Mouse (Mus musculus) layer of hippocampus, postnatal 14 days (tissue): ENCODE measurements around the gene Tmem19. TPM values are rescaled to one million over a fixed set of nuclear protein-coding genes. Genes with fewer than 3 reads are reported as not detected.
A peak's percentile ranks its signal among the peaks of the same experiment; 100 is the strongest.

ENCODE experiments used
- DNase-seq, 2 experiments: peaks; one replicate each; pipeline ENCODE4 v3.0.0; 2021 to 2022; ENCODE audit warnings: low spot score in 2 of 2, mixed read lengths in 1 of 2
- long read RNA-seq, 2 experiments: library from polyadenylated mRNA; stranded (forward); transcript quantifications; one replicate each; pipeline ENCODE4 v2.0.0; 2021
- total RNA-seq, 2 experiments: library from RNA; stranded (reverse); gene quantifications; 2 replicates each; pipeline ENCODE4 v1.2.3; 2021

Gene Tmem19
- 10 to 100 TPM; 50.7 to 53.0 TPM for total RNA-seq
- long read RNA-seq, experiment 1, transcript Tmem19-203 (7 exons, 2,799 nt) = minor isoform, 5 of 44 reads
- long read RNA-seq, experiment 1, transcript Tmem19-204 (6 exons, 3,084 nt) = minor isoform, 8 of 44 reads
- long read RNA-seq, experiment 1, transcript Tmem19-201 (7 exons, 3,012 nt) = major isoform, 13 of 44 reads
- long read RNA-seq, experiment 1, partial matches to known transcripts = 3 of 44 reads
- long read RNA-seq, experiment 1, other reads (novel, unspliced or antisense) = 14 of 44 reads
- long read RNA-seq, experiment 2, transcript Tmem19-203 (7 exons, 2,799 nt) = minor isoform, 7 of 62 reads
- long read RNA-seq, experiment 2, transcript Tmem19-204 (6 exons, 3,084 nt) = major isoform, 15 of 62 reads
- long read RNA-seq, experiment 2, transcript Tmem19-201 (7 exons, 3,012 nt) = minor isoform, 12 of 62 reads
- long read RNA-seq, experiment 2, partial matches to known transcripts = 3 of 62 reads
- long read RNA-seq, experiment 2, other reads (novel, unspliced or antisense) = 25 of 62 reads

- peak; percentile 94 to 96 for DNase-seq
These were observed at the start of gene Tmem19 for GRCm38 (mm10) chr10:115361840-115362622. TSS of gene Tmem19 (minus strand) at chr10:115362501.

- peak; percentile 35 to 46 for DNase-seq
These were observed 44.1 kb upstream of the Tmem19 start for GRCm38 (mm10) chr10:115406393-115406792.

- no peak for DNase-seq
These were observed 29.6 kb upstream of the Tmem19 start for GRCm38 (mm10) chr10:115391896-115392295.

- no peak for DNase-seq
These were observed 28.8 kb upstream of the Tmem19 start for GRCm38 (mm10) chr10:115391076-115391475.

GRCm38 (mm10) chr10:115387891-115388290 is 25.6 kb upstream of the Tmem19 start:
- no peak for DNase-seq

- peak; percentile 46 to 62 for DNase-seq
These were observed 23.0 kb upstream of the Tmem19 start for GRCm38 (mm10) chr10:115385018-115386002.

GRCm38 (mm10) chr10:115384221-115385017 is 22.1 kb upstream of the Tmem19 start, which contains the start of the genes Thap2 and Zfc3h1:
TSS of gene Thap2 (minus strand) at chr10:115384443.
TSS of gene Zfc3h1 (plus strand) at chr10:115384959.
- peak; percentile 98 to 99 for DNase-seq

- DNase-seq = peak in 1 of 2 experiments; percentile 13
These were observed 21.4 kb upstream of the Tmem19 start for GRCm38 (mm10) chr10:115383644-115384220.

GRCm38 (mm10) chr10:115382846-115383643 is 20.7 kb upstream of the Tmem19 start:
- no peak for DNase-seq

- DNase-seq = no peak
These were observed 19.3 kb upstream of the Tmem19 start for GRCm38 (mm10) chr10:115381506-115382084.

- DNase-seq = no peak
These were observed 850 bp upstream of the Tmem19 start for GRCm38 (mm10) chr10:115363151-115363550.

GRCm38 (mm10) chr10:115362623-115362964 is 293 bp upstream of the Tmem19 start:
- DNase-seq = no peak

- no peak for DNase-seq
These were observed 3.2 kb downstream of the Tmem19 start for GRCm38 (mm10) chr10:115359066-115359465.

GRCm38 (mm10) chr10:115358216-115358919 is 3.9 kb downstream of the Tmem19 start:
- no peak for DNase-seq

- DNase-seq = no peak
These were observed 6.2 kb downstream of the Tmem19 start for GRCm38 (mm10) chr10:115356106-115356505.

- DNase-seq = no peak
These were observed 7.3 kb downstream of the Tmem19 start for GRCm38 (mm10) chr10:115355016-115355415.

- DNase-seq = no peak
These were observed 7.7 kb downstream of the Tmem19 start for GRCm38 (mm10) chr10:115354553-115354952.
